Mouse (Mus musculus): Measurements from ENCODE around the gene Nhej1.

- no peak for TF ChIP-seq CTCF (IDR thresholded peaks at IDR 0.05; ENCODE audit: borderline replicate concordance, control insufficient read depth, extremely low read depth, insufficient read depth, low read length, poor library complexity)
- TF ChIP-seq POLR2A (IDR thresholded peaks at IDR 0.05; ENCODE audit: control insufficient read depth, extremely low read depth, insufficient read depth, low read length, poor library complexity): no peak
Measured at GRCm38 (mm10) chr1:75168093-75168471, 43.1 kb upstream of the Nhej1 start.
